Mouse (Mus musculus) C2C12 (cell line): ENCODE results near the gene Cacna1b.

Experiments
- CEBPB ChIP-seq: IDR thresholded peaks from one replicate; pipeline ENCODE4 v1.6.1; 2011; ENCODE audit warnings: low read depth, mild to moderate bottlenecking, control low read depth, moderate library complexity
- CTCF ChIP-seq: IDR thresholded peaks from one replicate; pipeline ENCODE4 v1.5.1; 2011; ENCODE audit not compliant: control insufficient read depth, insufficient read depth, insufficient read length
- FOSL1 ChIP-seq: IDR thresholded peaks from one replicate; pipeline ENCODE4 v1.8.0; 2011; ENCODE audit warnings: mild to moderate bottlenecking, low read length; ENCODE audit not compliant: poor library complexity, insufficient read depth, severe bottlenecking
- MAX ChIP-seq: IDR thresholded peaks from one replicate; pipeline ENCODE4 v1.6.1; 2011; ENCODE audit warnings: mild to moderate bottlenecking, control low read depth
- USF1 ChIP-seq: IDR thresholded peaks from one replicate; pipeline ENCODE4 v1.6.1; 2011; ENCODE audit warnings: low read depth, mild to moderate bottlenecking, control low read depth, moderate library complexity

DNA sequence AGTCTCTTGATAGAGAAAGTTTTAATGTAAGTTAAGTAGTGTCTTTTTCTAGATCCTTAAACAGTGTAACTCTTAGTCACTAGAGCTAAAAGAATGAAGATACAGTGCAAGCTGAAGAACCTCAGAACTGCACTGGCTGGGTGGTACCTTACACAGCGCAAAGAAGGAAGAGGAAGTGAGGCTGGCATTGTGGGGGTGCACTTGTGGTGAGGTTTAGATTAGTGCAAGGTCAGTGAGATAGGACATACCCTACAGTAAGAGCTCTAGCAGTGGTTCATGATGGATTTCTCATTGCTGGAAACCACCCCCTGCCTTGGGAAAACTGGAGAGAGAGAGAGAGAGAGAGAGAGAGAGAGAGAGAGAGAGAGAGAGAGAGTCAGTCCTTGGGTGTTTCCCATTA is 192.0 kb downstream of the Cacna1b start:
- TF ChIP-seq CTCF (no peak), CEBPB (no peak), MAX (no peak), FOSL1 (no peak), USF1 (no peak)
